Mouse (Mus musculus) stomach, embryonic 15.5 days (tissue): ENCODE data around the gene Mettl5. TPM values are rescaled to one million over a fixed set of nuclear protein-coding genes. Genes with fewer than 3 reads are reported as not detected.

ENCODE experiments used
- ATAC-seq: fragments of 200-750 bp; cut with Nextera tagmentation; 2 replicates; pipeline ENCODE4 v1.8.0; 2017; ENCODE audit warnings: low read depth, moderate number of reproducible peaks, moderate TSS enrichment; ENCODE audit not compliant: insufficient read depth, low FRiP score
- H3K27ac ChIP-seq: fragments of 300-500 bp; sonication (generic); 2 replicates; pipeline ENCODE4 v1.5.1; 2015; ENCODE audit warnings: mild to moderate bottlenecking, inconsistent platforms
- H3K27me3 ChIP-seq: fragments of 300-500 bp; sonication (generic); replicated peaks from 2 replicates; pipeline ENCODE4 v1.6.1; 2015; ENCODE audit warnings: inconsistent platforms
- H3K36me3 ChIP-seq: fragments of 300-500 bp; sonication (generic); 2 replicates; pipeline ENCODE4 v1.6.1; 2015; ENCODE audit warnings: inconsistent platforms
- H3K4me1 ChIP-seq: fragments of 300-500 bp; sonication (generic); 2 replicates; pipeline ENCODE4 v1.6.1; 2015; ENCODE audit warnings: inconsistent platforms
- H3K4me2 ChIP-seq: fragments of 300-500 bp; sonication (generic); 2 replicates; pipeline ENCODE4 v1.6.1; 2015; ENCODE audit warnings: mild to moderate bottlenecking, inconsistent platforms
- H3K4me3 ChIP-seq: fragments of 300-500 bp; sonication (generic); replicated peaks from 2 replicates; pipeline ENCODE4 v1.5.1; 2015; ENCODE audit warnings: inconsistent platforms
- H3K9ac ChIP-seq: fragments of 300-500 bp; sonication (generic); 2 replicates; pipeline ENCODE4 v1.6.1; 2015; ENCODE audit warnings: inconsistent platforms
- H3K9me3 ChIP-seq: fragments of 300-500 bp; sonication (generic); 2 replicates; pipeline ENCODE4 v1.6.1; 2016; ENCODE audit warnings: inconsistent platforms
- WGBS: fragments of 180-500 bp; shearing (Covaris S2); methylation state at CpG from one replicate; pipeline ENCODE4 v1.1.7; 2015; 5-methylcytosine and 5-hydroxymethylcytosine counted together
- polyA plus RNA-seq: library from polyadenylated mRNA; unstranded; fragments of >200 nt; fragmentation: Nextera tagmentation; extraction: Ambion mirVana; gene quantifications from 2 replicates; pipeline ENCODE4 v1.2.1, GENCODE M21; 2015

The Mettl5 gene
- polyA plus RNA-seq, 1 experiment from 2014 or later: 39.7 TPM

- ATAC-seq: 0 out of 2 replicates have a peak, but pooled peaks have one; percentile 20
- Histone ChIP-seq H3K4me2 (peak within 1 kb of the TSS; percentile 80), H3K36me3 (0 out of 2 replicates have a peak, but pooled peaks cover 3% of the 10 kb centered on the region), H3K27me3 (no peaks in the 10 kb centered on the region), H3K4me1 (peaks cover 3% of the 10 kb centered on the region; the same call in 1 of the 2 replicates), H3K9me3 (no peaks in the 10 kb centered on the region), H3K27ac (peak within 1 kb of the TSS; percentile 92), H3K4me3 (peak within 1 kb of the TSS; percentile 84), H3K9ac (peak within 1 kb of the TSS; percentile 78)
- WGBS: 3% methylated on average over 8 of the region's 8 CpGs
These were observed 63.7 kb downstream of the Mettl5 start, which contains the start of gene Klhl23 for GRCm38 (mm10) chr2:69821711-69822110. Gene Klhl23 (plus strand): TSS chr2:69821944.

Other genes starting within 250 kb of the Mettl5 start
- gene Bbs5, start 238.4 kb downstream of the Mettl5 start, polyA plus RNA-seq: 12.5 and 16.0 TPM in 2 replicates
- gene Klhl41, start 215.5 kb downstream of the Mettl5 start, polyA plus RNA-seq: 0.24 and 0.86 TPM in 2 replicates
- gene Fastkd1, start 172.1 kb downstream of the Mettl5 start, polyA plus RNA-seq: 9.0 and 9.8 TPM in 2 replicates
- 124 and 152 TPM in 2 replicates for gene Ppig, start 163.1 kb downstream of the Mettl5 start, polyA plus RNA-seq
- 1.4 and 2.2 TPM in 2 replicates for gene Ccdc173, start 96.0 kb downstream of the Mettl5 start, polyA plus RNA-seq
- 22.1 and 23.0 TPM in 2 replicates for gene Phospho2, start 96.0 kb downstream of the Mettl5 start, polyA plus RNA-seq
- gene Klhl23, start 63.7 kb downstream of the Mettl5 start, polyA plus RNA-seq: 37.0 and 37.8 TPM in 2 replicates
- 309 and 316 TPM in 2 replicates for gene Ssb, start 24.1 kb downstream of the Mettl5 start, polyA plus RNA-seq
- 12.8 and 13.3 TPM in 2 replicates for gene Ubr3, start 11.6 kb upstream of the Mettl5 start, polyA plus RNA-seq
- gene Myo3b, start 153.5 kb upstream of the Mettl5 start, polyA plus RNA-seq: 0.28 and 0.37 TPM in 2 replicates